Mouse (Mus musculus) olfactory bulb, adult 2 months (tissue): Measurements from ENCODE around the gene Borcs7. TPM values are rescaled to one million over a fixed set of nuclear protein-coding genes. Genes with fewer than 3 reads are reported as not detected.
"Not testable (repeated sequence)": the region's sequence is repeated elsewhere in the genome, so short reads cannot be mapped to it uniquely, and the experiment has no call there.

ENCODE experiments used
- H3K27ac ChIP-seq: fragments of 200-500 bp; 2 replicates; pipeline ENCODE4 v1.5.1; 2012; ENCODE audit warnings: low read depth, low read length; ENCODE audit not compliant: insufficient read depth
- H3K4me1 ChIP-seq: fragments of 200-500 bp; 2 replicates; pipeline ENCODE4 v1.6.1; 2012; ENCODE audit warnings: low read length; ENCODE audit not compliant: control insufficient read depth, insufficient read depth
- H3K4me3 ChIP-seq: fragments of 200-500 bp; 2 replicates; pipeline ENCODE4 v1.5.1; 2012; ENCODE audit warnings: mild to moderate bottlenecking, low read depth, low read length, moderate library complexity; ENCODE audit not compliant: insufficient read depth
- CTCF ChIP-seq: fragments of 200-500 bp; IDR thresholded peaks from 2 replicates; pipeline ENCODE4 v1.5.1; 2012; ENCODE audit warnings: low read depth, mild to moderate bottlenecking, low read length, moderate library complexity; ENCODE audit not compliant: insufficient read depth
- POLR2A ChIP-seq: fragments of 200-500 bp; IDR thresholded peaks from 2 replicates; pipeline ENCODE4 v1.6.1; 2012; ENCODE audit warnings: mild to moderate bottlenecking, low read depth, low read length, moderate library complexity; ENCODE audit not compliant: insufficient read depth
- WGBS: fragments of 180-500 bp; shearing (Covaris S2); methylation state at CpG from one replicate; pipeline ENCODE4 v1.1.7; 2018; 5-methylcytosine and 5-hydroxymethylcytosine counted together
- polyA plus RNA-seq: library from polyadenylated mRNA; stranded (reverse); fragments of >200 nt; gene quantifications from 2 replicates; pipeline ENCODE4 v1.2.4, GENCODE M21; 2012; ENCODE audit warnings: low replicate concordance; ENCODE audit not compliant: missing spikeins, insufficient read depth, insufficient read length

The Borcs7 gene
- polyA plus RNA-seq, 1 experiment: not detected

- Histone ChIP-seq H3K4me3 (no peak overlapping the region), H3K4me1 (no peaks in the 10 kb centered on the region), H3K27ac (no peak overlapping the region)
- 54% methylated on average over 8 of the region's 8 CpGs for WGBS
- TF ChIP-seq CTCF (no peak), POLR2A (no peak)
Measured at GRCm38 (mm10) chr19:46727140-46727736, 37.5 kb downstream of the Borcs7 start.

GRCm38 (mm10) chr19:46727945-46728540, 38.3 kb downstream of the Borcs7 start:
- no peaks in the 10 kb centered on the region for H3K4me1 ChIP-seq
- TF ChIP-seq POLR2A (no peak), CTCF (no peak)
- WGBS: 88% methylated on average over 11 of the region's 11 CpGs
- no peak overlapping the region for H3K4me3 ChIP-seq
- H3K27ac ChIP-seq: no peak overlapping the region

GRCm38 (mm10) chr19:46728909-46729308, 39.2 kb downstream of the Borcs7 start:
- H3K27ac ChIP-seq: no peak overlapping the region
- H3K4me1 ChIP-seq: no peaks in the 10 kb centered on the region
- no peak overlapping the region for H3K4me3 ChIP-seq
- TF ChIP-seq POLR2A (no peak), CTCF (no peak)
- WGBS: 69% methylated on average over 3 of the region's 3 CpGs

GRCm38 (mm10) chr19:46731351-46731750, 41.6 kb downstream of the Borcs7 start:
- H3K4me3 ChIP-seq: no peak overlapping the region
- no peak overlapping the region for H3K27ac ChIP-seq
- H3K4me1 ChIP-seq: no peaks in the 10 kb centered on the region
- no peak for TF ChIP-seq POLR2A
- TF ChIP-seq CTCF: no peak
- 93% methylated on average over 10 of the region's 10 CpGs for WGBS

GRCm38 (mm10) chr19:46732673-46733072, 43.0 kb downstream of the Borcs7 start:
- H3K4me3 ChIP-seq, H3K27ac ChIP-seq, H3K4me1 ChIP-seq: not testable (repeated sequence)
- 97% methylated on average over 5 of the region's 5 CpGs for WGBS

GRCm38 (mm10) chr19:46733626-46734025, 43.9 kb downstream of the Borcs7 start:
- no peak overlapping the region for H3K4me3 ChIP-seq
- 95% methylated on average over 7 of the region's 7 CpGs for WGBS
- no peak for TF ChIP-seq CTCF
- TF ChIP-seq POLR2A: no peak
- H3K4me1 ChIP-seq: no peaks in the 10 kb centered on the region
- no peak overlapping the region for H3K27ac ChIP-seq

- H3K4me1 ChIP-seq: no peaks in the 10 kb centered on the region
- WGBS: 65% methylated on average over 5 of the region's 5 CpGs
- no peak overlapping the region for H3K27ac ChIP-seq
- TF ChIP-seq CTCF (no peak), POLR2A (no peak)
- H3K4me3 ChIP-seq: no peak overlapping the region
Measured at GRCm38 (mm10) chr19:46735241-46735640, 45.5 kb downstream of the Borcs7 start.

GRCm38 (mm10) chr19:46737106-46737505, 47.4 kb downstream of the Borcs7 start:
- 58% methylated on average over 7 of the region's 7 CpGs for WGBS

GRCm38 (mm10) chr19:46740341-46741008, 50.8 kb downstream of the Borcs7 start:
- TF ChIP-seq CTCF (no peak), POLR2A (no peak)
- 0 out of 2 replicates have a peak, but pooled peaks cover 2% of the 10 kb centered on the region for H3K4me1 ChIP-seq
- no peak overlapping the region for H3K4me3 ChIP-seq
- H3K27ac ChIP-seq: no peak overlapping the region
- 49% methylated on average over 7 of the region's 7 CpGs for WGBS

More at GRCm38 (mm10) chr19:46737106-46737505, 47.4 kb downstream of the Borcs7 start:
- no peak overlapping the region for H3K4me3 ChIP-seq
- H3K27ac ChIP-seq: no peak overlapping the region
- H3K4me1 ChIP-seq: 0 out of 2 replicates have a peak, but pooled peaks cover 2% of the 10 kb centered on the region
- TF ChIP-seq POLR2A (no peak), CTCF (no peak)
